13 mouse cellular contexts compared by ENCODE assay signal in genomic region chr6:50322631-50323030, GRCm38 (mm10). TPM values are rescaled to one million over a fixed set of nuclear protein-coding genes. Genes with fewer than 3 reads are reported as not detected.
DNase-seq lines count a peak whose midpoint lies in the region; ATAC-seq and TF ChIP-seq lines count a peak whose summit lies in the region.
"Had no signal": no experiment of that assay in that cellular context is flagged by ENCODE, and none has a peak within 500 bp of the region (broad histone marks: within the 10 kb centered on the region; RNA-seq: fewer than 3 reads in every experiment).

No protein-coding gene starts in this region.

- DNase-seq in forebrain, postnatal 0 days = peak; percentile 43
- no peak for DNase-seq in embryonic facial prominence, embryonic 10.5 days (ENCODE audit: low spot score)
- DNase-seq in layer of hippocampus, adult 9-11 months = peak; percentile 86
- no peak for DNase-seq in midbrain, postnatal 0 days (ENCODE audit: low spot score)
- DNase-seq in testis, postnatal 14 days (ENCODE audit: low spot score) = no peak
- DNase-seq in cerebellum, postnatal 10 days = no peak
- no peak for DNase-seq in embryo, embryonic 10 days (ENCODE audit: low spot score)
- DNase-seq: adrenal gland, postnatal 25 days; cerebellum, postnatal 14 days had no signal

- WGBS in forebrain, postnatal 0 days = 59% methylated on average over 9 of the region's 9 CpGs
- 65% methylated on average over 9 of the region's 9 CpGs for WGBS in forebrain, embryonic 16.5 days
- WGBS in embryonic facial prominence, embryonic 10.5 days = 62% methylated on average over 9 of the region's 9 CpGs
- 39% methylated on average over 9 of the region's 9 CpGs for WGBS in midbrain, postnatal 0 days

- peak overlapping the region; percentile 47; the same call in 1 of the 2 replicates for H3K27ac ChIP-seq in forebrain, postnatal 0 days (ENCODE audit: low read depth, low read length)
- H3K27ac ChIP-seq in forebrain, embryonic 16.5 days (ENCODE audit: low read length) = no peak overlapping the region
- H3K27ac ChIP-seq in embryonic facial prominence, embryonic 10.5 days (replicated peaks) = peak overlapping the region; percentile 54
- 0 out of 2 replicates have a peak overlapping the region, but pooled peaks have one; percentile 12 for H3K27ac ChIP-seq in midbrain, postnatal 0 days (ENCODE audit: low read depth, low read length)
- H3K27ac ChIP-seq: forebrain, embryonic 12.5 days; heart, embryonic 13.5 days had no signal

- H3K4me3 ChIP-seq in forebrain, postnatal 0 days (ENCODE audit: low read depth, low read length) = no peak overlapping the region
- no peak overlapping the region for H3K4me3 ChIP-seq in forebrain, embryonic 16.5 days (replicated peaks; ENCODE audit: low read length)
- no peak overlapping the region for H3K4me3 ChIP-seq in embryonic facial prominence, embryonic 10.5 days
- H3K4me3 ChIP-seq in midbrain, postnatal 0 days (ENCODE audit: low read depth, low read length) = no peak overlapping the region
- H3K4me3 ChIP-seq: forebrain, embryonic 12.5 days; heart, embryonic 13.5 days; myocyte had no signal

- ATAC-seq in forebrain, postnatal 0 days = peak; percentile 32; the same call in 1 of the 2 replicates
- ATAC-seq in forebrain, embryonic 16.5 days = no peak
- no peak for ATAC-seq in midbrain, postnatal 0 days (ENCODE audit: low FRiP score)

- H3K9ac ChIP-seq in forebrain, postnatal 0 days = no peak overlapping the region
- H3K9ac ChIP-seq in forebrain, embryonic 16.5 days (replicated peaks; ENCODE audit: low read depth, low read length) = no peak overlapping the region
- no peak overlapping the region for H3K9ac ChIP-seq in midbrain, postnatal 0 days (replicated peaks; ENCODE audit: low read length, poor library complexity, severe bottlenecking)
- H3K9ac ChIP-seq: forebrain, embryonic 12.5 days; heart, embryonic 13.5 days had no signal

- H3K4me1 ChIP-seq in forebrain, postnatal 0 days (ENCODE audit: insufficient read depth) = peaks cover 11% of the 10 kb centered on the region
- H3K4me1 ChIP-seq in forebrain, embryonic 16.5 days (replicated peaks; ENCODE audit: control insufficient read depth, insufficient read depth, low read length) = peaks cover 7% of the 10 kb centered on the region
- H3K4me1 ChIP-seq in embryonic facial prominence, embryonic 10.5 days = peaks cover 5% of the 10 kb centered on the region
- H3K4me1 ChIP-seq in midbrain, postnatal 0 days (ENCODE audit: insufficient read depth, low read length) = peaks cover 6% of the 10 kb centered on the region

- H3K36me3 ChIP-seq in forebrain, postnatal 0 days (ENCODE audit: insufficient read depth) = no peaks in the 10 kb centered on the region
- no peaks in the 10 kb centered on the region for H3K36me3 ChIP-seq in forebrain, embryonic 16.5 days (ENCODE audit: control insufficient read depth, insufficient read depth)
- peaks cover 12% of the 10 kb centered on the region for H3K36me3 ChIP-seq in embryonic facial prominence, embryonic 10.5 days (replicated peaks)
- H3K36me3 ChIP-seq in midbrain, postnatal 0 days (ENCODE audit: insufficient read depth, low read length) = no peaks in the 10 kb centered on the region
- H3K36me3 ChIP-seq: forebrain, embryonic 12.5 days had no signal

- no peak overlapping the region for H3K4me2 ChIP-seq in forebrain, postnatal 0 days (ENCODE audit: low read depth)
- H3K4me2 ChIP-seq in forebrain, embryonic 16.5 days (ENCODE audit: low read length) = no peak overlapping the region
- no peak overlapping the region for H3K4me2 ChIP-seq in midbrain, postnatal 0 days (ENCODE audit: low read depth, low read length, poor library complexity, severe bottlenecking)
- H3K4me2 ChIP-seq: forebrain, embryonic 12.5 days; heart, embryonic 13.5 days had no signal

- TF ChIP-seq CTCF in forebrain, postnatal 0 days (IDR thresholded peaks at IDR 0.05; ENCODE audit: low read depth) = no peak
- TF ChIP-seq CTCF in midbrain, postnatal 0 days (IDR thresholded peaks at IDR 0.05) = no peak

- no peaks in the 10 kb centered on the region for H3K27me3 ChIP-seq in forebrain, postnatal 0 days (ENCODE audit: insufficient read depth, low read length)
- no peaks in the 10 kb centered on the region for H3K27me3 ChIP-seq in forebrain, embryonic 16.5 days (replicated peaks; ENCODE audit: control insufficient read depth, insufficient read depth, low read length)
- H3K27me3 ChIP-seq in embryonic facial prominence, embryonic 10.5 days (replicated peaks; ENCODE audit: low read depth, poor library complexity, severe bottlenecking) = no peaks in the 10 kb centered on the region
- no peaks in the 10 kb centered on the region for H3K27me3 ChIP-seq in midbrain, postnatal 0 days (ENCODE audit: insufficient read depth, low read length)
- H3K27me3 ChIP-seq: forebrain, embryonic 12.5 days; heart, embryonic 13.5 days had no signal

- H3K9me3 ChIP-seq in forebrain, postnatal 0 days (ENCODE audit: low read length) = no peaks in the 10 kb centered on the region
- H3K9me3 ChIP-seq in forebrain, embryonic 16.5 days (ENCODE audit: control insufficient read depth, low read length) = no peaks in the 10 kb centered on the region
- no peaks in the 10 kb centered on the region for H3K9me3 ChIP-seq in embryonic facial prominence, embryonic 10.5 days
- no peaks in the 10 kb centered on the region for H3K9me3 ChIP-seq in midbrain, postnatal 0 days (ENCODE audit: low read length)
- H3K9me3 ChIP-seq: forebrain, embryonic 12.5 days; heart, embryonic 13.5 days had no signal

RNA-seq across cellular contexts. Expression of gene Gsdme, which starts 59.0 kb away (rescaled TPM):
- 21.0 and 23.1 TPM in 2 replicates for total RNA-seq in forebrain, postnatal 0 days (2014; rRNA removed)
- polyA plus RNA-seq in forebrain, postnatal 0 days (2015; fragmentation: Nextera tagmentation; extraction: Ambion mirVana) = 69.4 and 89.9 TPM in 2 replicates
- polyA plus RNA-seq in forebrain, embryonic 16.5 days (2015; fragmentation: Nextera tagmentation; extraction: Ambion mirVana) = 96.1 and 102 TPM in 2 replicates
- polyA plus RNA-seq in embryonic facial prominence, embryonic 10.5 days (2016; fragmentation: Nextera tagmentation; extraction: Ambion mirVana) = 49.3 and 50.7 TPM in 2 replicates
- 22.7 and 25.8 TPM in 2 replicates for total RNA-seq in midbrain, postnatal 0 days (2014; rRNA removed)
- 88.6 and 89.5 TPM in 2 replicates for polyA plus RNA-seq in midbrain, postnatal 0 days (2015; fragmentation: Nextera tagmentation; extraction: Ambion mirVana)

Comparison
In these comparisons a context has a peak if more than half of its experiments do, and no peak if none do; other contexts are left out.
1. DNase-seq: peak in forebrain, postnatal 0 days (single experiment) and layer of hippocampus, adult 9-11 months (single experiment); none in embryonic facial prominence, embryonic 10.5 days (single experiment), midbrain, postnatal 0 days (single experiment), testis, postnatal 14 days (single experiment), cerebellum, postnatal 10 days (0 of 2) and embryo, embryonic 10 days (single experiment).